21 mouse cellular contexts compared by ENCODE assay signal in the genomic region with DNA sequence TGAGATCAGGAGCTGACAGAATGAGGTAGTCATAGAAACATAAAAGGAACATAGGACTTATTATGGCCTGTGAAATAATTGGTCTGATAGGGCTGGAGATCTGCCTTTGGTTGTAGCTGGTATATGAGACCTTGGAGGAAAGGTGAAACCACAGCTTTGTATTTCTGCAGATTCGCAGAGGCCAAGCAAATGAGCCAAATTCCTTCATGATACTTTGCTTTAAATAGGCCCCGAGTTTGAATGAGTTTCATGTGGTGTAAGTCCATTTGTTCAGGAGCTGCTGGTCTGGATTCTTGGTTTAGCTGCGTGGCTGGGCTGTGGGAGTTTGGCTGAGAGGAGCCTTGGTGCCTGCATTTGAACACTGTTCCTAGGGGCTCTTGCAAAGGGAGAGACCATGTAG.
A peak's percentile ranks its signal among the peaks of the same experiment; 100 is the strongest.
DNase-seq lines count a peak whose midpoint lies in the region; ATAC-seq and TF ChIP-seq lines count a peak whose summit lies in the region.
"Had no signal": no experiment of that assay in that cellular context is flagged by ENCODE, and none has a peak within 500 bp of the region (broad histone marks: within the 10 kb centered on the region; RNA-seq: fewer than 3 reads in every experiment).

No protein-coding gene starts in this region.

- H3K36me3 ChIP-seq in embryonic facial prominence, embryonic 12.5 days: no peaks in the 10 kb centered on the region
- no peaks in the 10 kb centered on the region for H3K36me3 ChIP-seq in embryonic facial prominence, embryonic 10.5 days (replicated peaks)
- no peaks in the 10 kb centered on the region for H3K36me3 ChIP-seq in limb, embryonic 12.5 days
- no peaks in the 10 kb centered on the region for H3K36me3 ChIP-seq in limb, embryonic 10.5 days
- no peaks in the 10 kb centered on the region for H3K36me3 ChIP-seq in limb, embryonic 14.5 days (ENCODE audit: control insufficient read depth, insufficient read depth, low read length)
- H3K36me3 ChIP-seq in forebrain, embryonic 15.5 days: no peaks in the 10 kb centered on the region
- H3K36me3 ChIP-seq: forebrain, embryonic 10.5 days; G1E; heart, embryonic 12.5 days; hindbrain, embryonic 15.5 days had no signal

- no peak for TF ChIP-seq POLR2A in limb, embryonic 14.5 days (IDR thresholded peaks at IDR 0.05; ENCODE audit: borderline replicate concordance, extremely low read depth, insufficient read depth, insufficient read length)

- no peak overlapping the region for H3K4me3 ChIP-seq in embryonic facial prominence, embryonic 12.5 days
- H3K4me3 ChIP-seq in embryonic facial prominence, embryonic 10.5 days: no peak overlapping the region
- no peak overlapping the region for H3K4me3 ChIP-seq in limb, embryonic 12.5 days (replicated peaks)
- no peak overlapping the region for H3K4me3 ChIP-seq in limb, embryonic 10.5 days
- no peak overlapping the region for H3K4me3 ChIP-seq in limb, embryonic 14.5 days (replicated peaks; ENCODE audit: low read length)
- no peak overlapping the region for H3K4me3 ChIP-seq in forebrain, embryonic 15.5 days
- H3K4me3 ChIP-seq: forebrain, embryonic 10.5 days; heart, embryonic 12.5 days; hindbrain, embryonic 15.5 days had no signal

- 45% methylated on average over 3 of the region's 3 CpGs for WGBS in embryonic facial prominence, embryonic 12.5 days
- 81% methylated on average over 3 of the region's 3 CpGs for WGBS in embryonic facial prominence, embryonic 10.5 days
- 64% methylated on average over 3 of the region's 3 CpGs for WGBS in limb, embryonic 12.5 days
- WGBS in limb, embryonic 10.5 days: 81% methylated on average over 3 of the region's 3 CpGs
- WGBS in limb, embryonic 14.5 days: 32% methylated on average over 3 of the region's 3 CpGs
- 72% methylated on average over 3 of the region's 3 CpGs for WGBS in forebrain, embryonic 15.5 days

- no peak for ATAC-seq in embryonic facial prominence, embryonic 12.5 days (ENCODE audit: insufficient number of reproducible peaks, insufficient read depth, low FRiP score, low TSS enrichment)
- no peak for ATAC-seq in limb, embryonic 12.5 days (ENCODE audit: insufficient number of reproducible peaks, insufficient read depth, low FRiP score, low TSS enrichment, low read depth)
- peak; percentile 48 for ATAC-seq in limb, embryonic 14.5 days (ENCODE audit: low FRiP score, low read depth)
- ATAC-seq in forebrain, embryonic 15.5 days (replicated peaks): no peak
- ATAC-seq: CD4-positive, CD25-positive, alpha-beta regulatory T cell, adult 4 months; forebrain, embryonic 14.5 days; intestine, embryonic 16.5 days had no signal

- peak overlapping the region; percentile 19; the same call in 1 of the 2 replicates for H3K27ac ChIP-seq in embryonic facial prominence, embryonic 12.5 days
- no peak overlapping the region for H3K27ac ChIP-seq in embryonic facial prominence, embryonic 10.5 days (replicated peaks)
- peak overlapping the region; percentile 67; the same call in 1 of the 2 replicates for H3K27ac ChIP-seq in limb, embryonic 12.5 days
- no peak overlapping the region for H3K27ac ChIP-seq in limb, embryonic 10.5 days
- peak overlapping the region; percentile 9 for H3K27ac ChIP-seq in limb, embryonic 14.5 days (replicated peaks; ENCODE audit: low read depth, low read length)
- no peak overlapping the region for H3K27ac ChIP-seq in forebrain, embryonic 15.5 days (replicated peaks)
- H3K27ac ChIP-seq: forebrain, embryonic 10.5 days; hindbrain, embryonic 15.5 days had no signal

- no peaks in the 10 kb centered on the region for H3K9me3 ChIP-seq in embryonic facial prominence, embryonic 12.5 days
- no peaks in the 10 kb centered on the region for H3K9me3 ChIP-seq in embryonic facial prominence, embryonic 10.5 days
- no peaks in the 10 kb centered on the region for H3K9me3 ChIP-seq in limb, embryonic 12.5 days
- no peaks in the 10 kb centered on the region for H3K9me3 ChIP-seq in limb, embryonic 10.5 days (replicated peaks)
- no peaks in the 10 kb centered on the region for H3K9me3 ChIP-seq in limb, embryonic 14.5 days (ENCODE audit: control insufficient read depth, low read length)
- no peaks in the 10 kb centered on the region for H3K9me3 ChIP-seq in forebrain, embryonic 15.5 days
- H3K9me3 ChIP-seq: forebrain, embryonic 10.5 days; heart, embryonic 12.5 days; hindbrain, embryonic 15.5 days had no signal

- peaks cover 16% of the 10 kb centered on the region; the same call in 1 of the 2 replicates for H3K4me1 ChIP-seq in embryonic facial prominence, embryonic 12.5 days
- H3K4me1 ChIP-seq in embryonic facial prominence, embryonic 10.5 days: peaks cover 5% of the 10 kb centered on the region; the same call in 1 of the 2 replicates
- H3K4me1 ChIP-seq in limb, embryonic 12.5 days (replicated peaks): peaks cover 56% of the 10 kb centered on the region
- H3K4me1 ChIP-seq in limb, embryonic 10.5 days: peaks cover 18% of the 10 kb centered on the region
- H3K4me1 ChIP-seq in limb, embryonic 14.5 days (ENCODE audit: control insufficient read depth, insufficient read depth, low read length): peaks cover 37% of the 10 kb centered on the region
- H3K4me1 ChIP-seq in forebrain, embryonic 15.5 days: no peaks in the 10 kb centered on the region
- H3K4me1 ChIP-seq: heart, embryonic 12.5 days had no signal

- no peak for DNase-seq in embryonic facial prominence, embryonic 10.5 days (ENCODE audit: low spot score)
- DNase-seq in limb, embryonic 10.5 days (ENCODE audit: low spot score): no peak
- DNase-seq in limb, embryonic 14.5 days (ENCODE audit: low spot score): no peak
- no peak for DNase-seq in cerebellum, adult 18-20 months
- DNase-seq: adrenal gland, postnatal 10 days; B cell, adult 2 months; cerebellum, adult 11-12 months; cerebellum, adult 9-11 months; cerebellum, postnatal 36 days; gastrocnemius, postnatal 10 days; heart, postnatal 36 days had no signal

- H3K9ac ChIP-seq in embryonic facial prominence, embryonic 12.5 days: no peak overlapping the region
- no peak overlapping the region for H3K9ac ChIP-seq in limb, embryonic 12.5 days (replicated peaks)
- H3K9ac ChIP-seq in limb, embryonic 14.5 days (ENCODE audit: low read depth, low read length, severe bottlenecking): no peak overlapping the region
- no peak overlapping the region for H3K9ac ChIP-seq in forebrain, embryonic 15.5 days (replicated peaks)
- H3K9ac ChIP-seq: heart, embryonic 12.5 days; hindbrain, embryonic 15.5 days had no signal

- no peak overlapping the region for H3K4me2 ChIP-seq in embryonic facial prominence, embryonic 12.5 days (replicated peaks)
- H3K4me2 ChIP-seq in limb, embryonic 12.5 days: no peak overlapping the region
- no peak overlapping the region for H3K4me2 ChIP-seq in limb, embryonic 14.5 days (replicated peaks; ENCODE audit: low read depth, low read length, severe bottlenecking)
- no peak overlapping the region for H3K4me2 ChIP-seq in forebrain, embryonic 15.5 days (replicated peaks)
- H3K4me2 ChIP-seq: heart, embryonic 12.5 days; hindbrain, embryonic 15.5 days had no signal

- no peaks in the 10 kb centered on the region for H3K27me3 ChIP-seq in embryonic facial prominence, embryonic 12.5 days
- no peaks in the 10 kb centered on the region for H3K27me3 ChIP-seq in embryonic facial prominence, embryonic 10.5 days (replicated peaks; ENCODE audit: low read depth, poor library complexity, severe bottlenecking)
- H3K27me3 ChIP-seq in limb, embryonic 12.5 days: no peaks in the 10 kb centered on the region
- H3K27me3 ChIP-seq in limb, embryonic 10.5 days (ENCODE audit: low read depth, poor library complexity, severe bottlenecking): no peaks in the 10 kb centered on the region
- no peaks in the 10 kb centered on the region for H3K27me3 ChIP-seq in limb, embryonic 14.5 days (ENCODE audit: control insufficient read depth, insufficient read depth, low read length)
- no peaks in the 10 kb centered on the region for H3K27me3 ChIP-seq in forebrain, embryonic 15.5 days
- H3K27me3 ChIP-seq: heart, embryonic 12.5 days; hindbrain, embryonic 15.5 days had no signal

Comparison
In these comparisons a context has a peak if more than half of its experiments do, and no peak if none do; other contexts are left out.
1. H3K27ac ChIP-seq: peak in embryonic facial prominence, embryonic 12.5 days (single experiment), limb, embryonic 12.5 days (single experiment) and limb, embryonic 14.5 days (single experiment); none in embryonic facial prominence, embryonic 10.5 days (single experiment), limb, embryonic 10.5 days (single experiment) and forebrain, embryonic 15.5 days (single experiment).